Mouse (Mus musculus): ENCODE measurements at regions not wholly inside any gene's neighbourhood (a gene's known extent, or its start where the extent isn't known, plus 50 kb on each side); places are given as distances from the start of the nearest gene placed in this dataset.

DNA sequence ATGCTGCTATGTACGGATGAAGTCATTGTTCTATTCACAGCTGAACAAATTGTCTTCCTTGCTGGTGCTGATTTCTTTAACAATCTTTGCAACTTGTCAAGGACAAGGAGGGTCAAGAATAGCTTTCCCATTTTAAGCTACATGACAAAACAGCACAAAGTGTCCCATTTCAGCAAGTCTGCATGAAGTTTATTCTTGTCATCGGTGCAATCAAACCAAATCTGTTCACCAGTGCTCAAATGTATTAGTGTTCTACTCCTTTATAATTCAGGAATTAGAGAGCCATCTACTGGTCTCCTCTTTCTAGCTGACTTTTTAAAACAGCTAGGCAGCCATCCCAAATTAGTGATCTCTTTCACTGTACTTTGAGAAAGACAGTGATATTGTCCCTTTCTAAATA lies 1040.8 kb downstream of the Galc start:
- no peak for DNase-seq (ENCODE audit: low read depth)

- DNase-seq (ENCODE audit: low read depth), result no peak
Observed at GRCm38 (mm10) chr12:97217608-97218007, 1041.7 kb downstream of the Galc start.

GRCm38 (mm10) chr12:97203636-97204389 lies 1055.4 kb downstream of the Galc start:
- no peak for DNase-seq (ENCODE audit: low read depth)

DNA sequence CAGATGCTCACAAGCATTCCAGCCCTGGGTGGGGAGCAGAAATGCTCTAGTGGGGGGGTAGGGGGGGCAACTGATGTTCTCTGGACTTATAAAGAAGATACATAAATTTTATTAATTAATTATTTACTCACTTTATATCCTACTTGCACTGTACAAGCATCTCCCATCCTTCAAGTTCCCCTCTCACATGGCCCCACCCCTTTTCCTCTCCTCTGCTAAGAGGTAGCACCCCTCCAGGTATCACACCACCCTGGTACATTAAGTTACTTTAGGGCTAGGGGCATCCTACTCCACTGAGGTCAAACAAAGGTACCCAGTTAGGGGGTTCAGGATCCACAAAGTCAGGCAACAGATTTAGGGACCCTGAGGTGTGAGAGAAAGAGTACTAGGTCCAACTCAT lies 1097.4 kb downstream of the Galc start:
- DNase-seq (ENCODE audit: low read depth), result no peak

DNA sequence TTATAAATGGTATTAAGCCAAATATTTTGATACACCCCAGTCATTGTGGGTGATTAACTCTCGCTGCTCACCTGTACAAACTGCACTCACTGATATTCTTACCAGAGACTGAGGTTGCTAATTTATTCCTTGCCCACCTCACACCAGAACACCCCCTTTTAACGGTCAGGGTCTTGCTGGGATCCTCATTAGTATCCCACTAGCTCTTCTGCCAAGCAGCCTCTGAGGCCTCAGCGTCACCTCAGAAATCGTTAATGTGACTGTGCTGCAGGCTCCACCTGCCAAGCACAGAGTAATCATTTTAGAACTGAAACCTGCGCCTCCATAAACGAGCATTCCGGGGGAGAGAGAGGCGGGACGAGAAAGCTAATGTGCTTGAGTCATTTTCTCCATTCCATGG lies 1097.8 kb downstream of the Galc start:
- DNase-seq (ENCODE audit: low read depth), result no peak

GRCm38 (mm10) chr12:97158332-97158731 lies 1100.9 kb downstream of the Galc start:
- peak; percentile 72 for DNase-seq (ENCODE audit: low read depth)

- DNase-seq (ENCODE audit: low read depth), result peak; percentile 14
Observed at GRCm38 (mm10) chr12:97157748-97158147, 1101.5 kb downstream of the Galc start.

DNA sequence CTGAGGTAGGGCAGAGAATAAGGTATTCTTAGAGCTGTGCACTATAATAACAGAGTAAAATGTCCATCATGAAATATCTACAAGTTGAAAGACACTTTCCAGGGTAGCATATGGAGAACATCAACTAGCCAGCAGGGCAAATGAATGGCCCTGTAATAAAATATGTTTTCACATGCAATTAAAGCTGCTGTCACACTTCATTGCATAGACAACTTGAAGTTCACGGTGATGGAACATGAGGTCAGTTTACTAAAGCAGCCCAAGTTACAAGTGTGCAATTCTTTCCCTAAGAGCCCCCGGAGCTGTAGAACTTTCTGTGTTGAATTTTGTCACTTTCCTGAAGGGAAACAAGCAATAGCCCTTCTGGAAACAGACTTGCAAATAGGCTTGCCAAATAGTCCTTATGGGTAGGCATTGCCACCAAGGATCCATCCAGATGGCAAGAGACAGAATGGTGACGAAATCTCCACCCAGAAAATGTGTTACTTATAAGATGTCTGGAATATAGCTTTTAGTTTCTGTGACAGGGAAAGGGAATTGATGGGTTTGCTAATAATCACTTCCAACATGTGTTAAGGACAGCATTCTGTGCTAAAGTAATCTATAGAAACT lies 1102.7 kb downstream of the Galc start:
- DNase-seq (ENCODE audit: low read depth), result peak; percentile 16

DNA sequence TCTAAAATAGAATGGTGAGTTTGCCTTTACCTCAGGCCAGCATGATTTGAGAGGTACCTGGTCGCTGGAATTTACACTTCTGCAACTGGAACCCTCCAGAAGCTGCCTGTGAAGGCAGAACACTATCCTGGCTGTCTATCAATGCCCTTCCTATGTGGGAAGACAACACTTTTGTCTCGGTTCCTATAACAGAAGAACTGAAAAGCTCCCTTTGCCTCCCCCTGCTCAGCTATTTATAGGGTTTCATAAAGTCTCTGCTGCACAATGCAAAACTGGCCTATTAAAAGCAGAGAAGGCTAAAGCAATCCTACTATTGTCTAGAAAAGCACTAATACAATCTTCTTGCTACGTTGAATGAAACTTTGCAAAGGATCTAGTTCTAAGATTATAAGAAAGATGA lies 1116.5 kb downstream of the Galc start:
- no peak for DNase-seq (ENCODE audit: low read depth)

DNA sequence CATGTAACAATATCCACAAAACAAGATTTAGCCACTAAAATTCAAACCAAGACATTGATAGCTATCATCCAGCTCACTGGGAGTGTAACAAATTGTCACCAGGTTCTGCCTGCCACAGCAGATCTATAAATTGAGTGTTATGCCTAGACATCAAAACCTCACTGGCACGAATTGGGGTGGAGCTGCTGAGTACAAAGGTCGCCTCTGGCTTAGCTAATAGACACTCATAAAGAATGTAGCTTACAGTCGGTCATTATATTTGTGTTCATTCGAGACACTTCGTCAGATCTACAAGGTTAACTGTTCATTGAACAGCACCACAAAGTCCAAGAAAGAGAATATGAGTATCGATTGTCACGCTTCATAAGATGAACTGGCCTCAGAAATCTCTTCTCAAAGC lies 1121.3 kb downstream of the Galc start:
- no peak for DNase-seq (ENCODE audit: low read depth)

DNA sequence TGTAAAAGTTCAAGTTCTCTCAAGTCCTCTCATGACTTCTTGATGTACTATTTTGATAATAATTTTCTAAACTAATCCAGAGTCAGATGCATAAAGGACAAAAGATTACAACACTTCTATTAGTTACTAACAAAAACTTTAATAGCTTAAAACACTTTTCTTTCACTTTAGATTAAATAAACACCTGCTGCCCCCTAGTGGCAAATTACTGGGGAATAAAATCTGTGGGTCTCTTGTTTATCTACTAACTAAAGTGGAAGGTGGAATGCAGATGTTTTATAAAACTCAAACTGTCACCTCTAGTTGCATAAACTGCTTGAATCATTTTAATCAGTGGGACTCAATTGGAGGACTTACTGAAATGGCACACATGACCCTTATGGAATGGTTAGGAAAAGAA lies 1129.0 kb downstream of the Galc start:
- DNase-seq (ENCODE audit: low read depth), result peak; percentile 72

DNA sequence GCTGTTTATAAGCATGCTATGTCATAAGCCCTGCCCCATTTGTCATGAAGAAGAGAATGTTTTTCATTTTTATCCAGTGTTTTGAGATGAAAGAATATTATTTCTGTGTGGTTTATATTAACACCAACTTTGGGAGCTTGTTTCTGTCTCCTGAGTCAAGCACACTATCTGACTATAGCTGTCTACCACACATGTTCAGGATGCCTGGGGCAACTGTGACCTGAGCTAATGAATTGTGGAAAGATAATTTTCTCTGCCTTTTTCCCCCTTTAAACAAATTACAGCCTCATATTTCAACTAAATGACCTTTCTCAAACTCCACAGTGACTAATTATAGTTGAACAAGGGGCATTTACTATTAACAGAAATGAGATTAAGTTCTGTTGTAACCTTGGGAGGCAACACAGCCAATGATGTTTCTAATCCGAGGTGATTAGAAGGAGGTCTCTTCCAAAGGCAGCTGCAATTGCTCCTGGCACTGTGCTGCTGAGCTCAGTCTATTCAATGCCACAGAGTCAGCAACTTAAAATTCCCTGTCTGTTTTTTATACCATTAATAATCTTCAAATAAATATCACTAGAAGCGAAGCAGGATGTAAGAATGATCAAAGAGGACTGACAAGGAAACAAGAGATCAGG lies 1168.6 kb downstream of the Galc start:
- DNase-seq (ENCODE audit: low read depth), result no peak

DNA sequence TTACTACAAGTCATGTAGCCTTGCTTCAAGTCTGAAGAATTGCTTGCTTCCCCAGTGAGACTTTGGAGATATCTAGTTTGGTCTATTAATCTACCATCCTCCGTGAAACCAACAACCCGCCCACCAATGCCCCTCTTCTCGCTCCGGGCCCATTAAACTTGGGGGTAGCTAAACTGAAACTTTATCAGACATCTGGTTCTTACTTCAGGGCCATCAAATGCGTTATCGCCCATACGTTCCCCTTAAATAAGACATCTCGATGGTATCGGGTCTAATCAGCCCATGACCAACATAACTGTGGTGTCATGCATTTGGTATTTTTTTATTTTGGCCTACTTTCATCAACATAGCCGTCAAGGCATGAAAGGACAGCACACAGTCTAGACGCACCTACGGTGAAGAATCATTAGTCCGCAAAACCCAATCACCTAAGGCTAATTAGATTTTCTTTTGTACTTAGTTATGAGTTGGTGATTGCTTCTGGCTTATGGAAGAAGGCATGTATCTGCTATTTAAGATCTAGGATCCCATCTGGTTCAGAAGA lies 1197.8 kb downstream of the Galc start:
- peak; percentile 8 for DNase-seq (ENCODE audit: low read depth)

DNA sequence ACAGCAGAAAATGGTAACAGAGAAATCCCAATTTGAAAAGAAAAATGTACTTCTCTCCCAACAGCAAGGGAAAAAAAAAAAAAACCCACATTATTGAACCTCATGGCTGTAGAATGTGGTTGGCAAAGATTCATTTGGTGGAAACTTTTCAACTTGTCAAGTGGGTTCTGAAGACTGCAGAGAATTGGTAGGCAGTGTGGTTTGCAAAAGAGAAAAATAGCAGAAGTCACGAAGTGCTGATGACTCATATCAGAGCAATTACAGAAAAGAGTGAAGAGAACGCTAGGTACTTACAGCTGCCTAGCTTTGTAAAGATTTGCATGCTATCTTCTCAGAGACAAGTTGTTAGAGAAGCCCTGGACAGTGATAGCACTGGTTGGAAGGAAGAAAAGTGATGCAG lies 1211.6 kb downstream of the Galc start:
- DNase-seq (ENCODE audit: low read depth), result peak; percentile 72
